Mouse (Mus musculus) embryo, embryonic 11.5 days (tissue): ENCODE results near the gene Tcl1.
"Not testable (repeated sequence)": the region's sequence is repeated elsewhere in the genome, so short reads cannot be mapped to it uniquely, and the experiment has no call there.

Source experiments
- DNase-seq: peaks from one replicate; pipeline ENCODE4 v3.0.0-alpha.2; 2012; ENCODE audit warnings: low read depth, low spot score

Gene Tcl1

GRCm38 (mm10) chr12:105181040-105181644 is 41.5 kb downstream of the Tcl1 start:
- DNase-seq = not testable (repeated sequence)

GRCm38 (mm10) chr12:105176044-105176443 is 46.5 kb downstream of the Tcl1 start, which contains the start of gene Tcl1b5:
Gene Tcl1b5, plus strand, starts transcription at chr12:105176344.
- not testable (repeated sequence) for DNase-seq

- DNase-seq = not testable (repeated sequence)
These were observed 48.3 kb downstream of the Tcl1 start for GRCm38 (mm10) chr12:105174318-105174717.

- DNase-seq = no peak
These were observed 49.2 kb downstream of the Tcl1 start for GRCm38 (mm10) chr12:105173366-105173765.
